Mouse (Mus musculus): ENCODE measurements at regions not wholly inside any gene's neighbourhood (a gene's known extent, or its start where the extent isn't known, plus 50 kb on each side); places are given as distances from the start of the nearest gene placed in this dataset.

DNA sequence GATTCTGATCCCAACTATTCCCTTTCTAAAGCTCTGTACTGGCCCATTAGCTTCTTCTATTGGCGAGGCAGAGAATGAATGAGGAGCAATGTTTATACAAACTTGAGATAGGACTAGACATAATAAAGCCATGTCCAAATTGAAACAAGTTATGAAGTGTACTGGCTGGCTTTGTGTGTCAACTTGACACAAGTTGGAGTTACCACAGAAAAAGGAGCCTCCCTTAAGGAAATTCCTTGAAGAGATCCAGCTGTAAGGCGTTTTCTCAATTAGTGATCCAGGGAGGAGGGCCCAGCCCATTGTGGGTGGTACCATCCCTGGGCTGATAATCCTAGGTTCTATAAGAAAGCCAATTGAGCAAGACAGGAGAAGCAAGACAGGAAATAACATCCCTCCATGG is 135.9 kb upstream of the Cr2 start:
- no peak for DNase-seq (ENCODE audit: low read depth)

- no peak for DNase-seq (ENCODE audit: low read depth)
Measured at GRCm38 (mm10) chr1:195285076-195285475, 108.6 kb upstream of the Cr2 start.

GRCm38 (mm10) chr1:195241496-195241895 is 65.0 kb upstream of the Cr2 start:
- DNase-seq (ENCODE audit: low read depth) = peak; percentile 100

DNA sequence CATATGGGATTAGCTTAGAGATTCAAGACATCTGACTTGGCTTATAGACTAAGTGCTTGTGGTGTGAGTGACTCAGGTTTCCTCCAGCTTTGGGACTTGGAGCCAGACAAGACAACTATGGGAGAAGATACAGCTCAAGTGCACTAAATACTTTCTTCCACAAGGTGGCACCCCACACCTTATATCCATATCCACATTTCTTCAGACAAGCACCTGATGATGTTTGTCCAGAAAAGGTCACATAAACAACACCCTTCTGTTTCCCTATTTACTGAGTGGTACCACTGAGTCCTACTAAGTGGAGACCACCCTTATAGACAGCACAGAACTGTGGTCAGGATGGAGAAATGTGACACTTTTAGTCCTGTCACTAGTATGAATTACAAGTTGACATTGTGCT is 56.1 kb upstream of the Cr2 start:
- DNase-seq (ENCODE audit: low read depth) = no peak

- DNase-seq (ENCODE audit: low read depth) = no peak
Measured at GRCm38 (mm10) chr1:195227007-195227406, 50.5 kb upstream of the Cr2 start.
